Mouse (Mus musculus): ENCODE measurements at regions not wholly inside any gene's neighbourhood (a gene's known extent, or its start where the extent isn't known, plus 50 kb on each side); places are given as distances from the start of the nearest gene placed in this dataset.

- peak; percentile 63 for ATAC-seq (replicated peaks; ENCODE audit: low FRiP score, low TSS enrichment, poor library complexity, severe bottlenecking)
These were observed 86.8 kb upstream of the Gadd45a start for GRCm38 (mm10) chr6:67124089-67124488.

DNA sequence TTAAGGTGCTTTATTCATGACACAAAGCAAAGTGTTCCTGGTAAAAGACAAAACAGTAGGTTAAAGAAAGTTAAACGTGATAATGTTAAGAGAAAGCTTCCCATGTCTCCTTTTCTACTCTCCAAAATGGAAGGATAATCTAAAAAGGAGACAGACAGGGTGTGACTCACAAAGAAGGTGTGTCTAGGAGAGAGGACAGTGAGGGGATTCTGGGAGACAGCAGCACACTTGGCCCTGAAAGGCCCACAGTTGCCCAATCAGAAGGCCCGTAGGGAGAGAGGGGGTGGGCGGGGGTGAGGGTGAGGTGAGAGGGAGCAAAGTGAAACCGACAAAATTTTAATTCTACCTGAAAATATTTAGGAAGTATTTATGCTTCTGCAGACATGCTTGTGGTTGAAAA is 85.8 kb upstream of the Gadd45a start:
- ATAC-seq (replicated peaks; ENCODE audit: low FRiP score, low TSS enrichment, poor library complexity, severe bottlenecking) = no peak

GRCm38 (mm10) chr6:67116306-67116705 is 79.0 kb upstream of the Gadd45a start:
- no peak for ATAC-seq (replicated peaks; ENCODE audit: low FRiP score, low TSS enrichment, poor library complexity, severe bottlenecking)

DNA sequence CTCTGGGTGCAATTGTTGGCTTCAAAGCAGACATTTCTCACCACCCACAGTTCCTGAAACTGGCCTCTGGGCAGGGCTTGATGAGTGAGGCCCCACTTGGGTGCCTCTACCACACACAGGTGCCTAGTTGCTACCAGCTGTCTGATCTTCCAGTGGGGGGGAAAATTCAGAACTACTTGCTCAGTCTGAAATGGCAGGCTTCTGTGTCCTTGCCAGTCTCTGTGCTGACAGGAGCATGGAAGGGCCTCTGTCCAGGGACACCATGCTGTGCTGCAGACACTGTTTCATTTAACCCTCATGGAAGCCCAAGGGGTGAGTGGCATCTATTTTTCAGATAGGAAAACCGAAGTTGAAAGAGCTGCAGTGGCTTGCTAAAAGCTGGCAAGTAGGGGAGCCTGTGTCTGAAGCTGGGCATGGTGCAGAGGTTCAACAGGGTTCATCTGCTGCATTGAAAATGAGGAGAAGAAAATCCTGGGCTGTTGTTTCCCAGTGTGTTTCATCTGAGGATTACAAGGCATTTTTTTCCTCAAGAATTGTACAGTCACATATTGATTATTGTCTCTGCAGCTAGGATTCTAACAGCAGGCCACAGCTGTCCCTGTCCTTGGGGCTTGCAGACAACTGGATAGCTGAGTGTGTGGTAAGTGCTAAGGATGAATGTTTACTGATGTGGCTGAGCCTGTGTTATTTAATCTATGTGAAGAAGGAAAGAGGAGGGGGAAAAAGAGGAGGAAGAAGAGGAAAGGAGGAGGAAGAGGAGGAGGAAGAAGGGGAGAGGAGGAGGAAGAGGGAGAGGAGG is 78.4 kb upstream of the Gadd45a start:
- ATAC-seq (replicated peaks; ENCODE audit: low FRiP score, low TSS enrichment, poor library complexity, severe bottlenecking) = no peak

- ATAC-seq (replicated peaks; ENCODE audit: low FRiP score, low TSS enrichment, poor library complexity, severe bottlenecking) = no peak
These were observed 77.5 kb upstream of the Gadd45a start for GRCm38 (mm10) chr6:67114753-67115152.

DNA sequence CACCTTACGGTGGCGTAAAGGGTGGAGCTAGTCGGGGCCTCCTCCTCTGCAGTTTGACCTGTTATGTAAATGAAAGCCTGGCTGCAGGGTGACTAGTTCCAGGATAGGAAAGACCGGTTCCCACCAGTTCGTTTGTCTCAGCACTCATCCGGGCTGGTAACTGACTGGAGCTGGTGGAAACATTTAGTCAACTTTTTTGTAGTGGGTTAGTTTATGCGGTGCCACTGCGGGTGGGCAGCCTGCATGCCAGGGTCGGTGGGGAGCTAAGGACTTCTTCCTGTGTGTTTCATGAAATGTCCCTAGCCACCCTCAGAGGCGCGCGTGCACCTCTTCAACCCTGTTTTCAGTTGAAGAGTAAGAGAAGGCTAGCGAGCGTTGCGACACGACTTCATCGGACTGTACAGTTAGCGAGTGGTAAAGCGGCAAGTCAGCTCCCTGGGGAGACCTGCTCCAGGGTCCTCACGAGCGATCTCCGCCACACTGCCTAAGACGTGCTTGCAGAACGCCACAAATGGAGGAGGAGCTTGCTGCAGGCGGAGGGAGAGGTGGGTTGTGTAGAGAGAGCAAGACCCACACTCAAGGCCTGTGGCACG is 76.5 kb upstream of the Gadd45a start:
- ATAC-seq (replicated peaks; ENCODE audit: low FRiP score, low TSS enrichment, poor library complexity, severe bottlenecking) = no peak

GRCm38 (mm10) chr6:67113261-67113660 is 76.0 kb upstream of the Gadd45a start:
- ATAC-seq (replicated peaks; ENCODE audit: low FRiP score, low TSS enrichment, poor library complexity, severe bottlenecking) = no peak

GRCm38 (mm10) chr6:67112311-67112710 is 75.1 kb upstream of the Gadd45a start:
- ATAC-seq (replicated peaks; ENCODE audit: low FRiP score, low TSS enrichment, poor library complexity, severe bottlenecking) = no peak

DNA sequence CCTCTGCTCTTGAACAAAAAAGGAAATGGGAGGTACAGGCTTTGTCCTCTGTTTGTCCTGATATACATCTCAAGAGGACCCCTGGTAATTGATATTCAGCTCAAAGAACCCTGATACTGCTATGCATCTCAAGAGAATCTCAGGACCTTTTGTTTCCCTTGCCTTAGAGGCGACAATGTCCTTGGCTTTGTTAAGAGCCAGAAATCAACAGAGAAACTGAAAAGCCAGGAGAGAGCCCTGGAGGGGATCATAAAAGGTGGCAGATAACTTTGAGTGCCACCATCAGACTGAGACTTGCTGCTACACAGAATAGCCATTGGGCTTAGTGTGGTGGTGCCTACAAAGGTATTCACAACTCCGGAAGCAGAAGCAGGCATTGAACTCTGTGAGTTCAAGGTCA is 74.3 kb upstream of the Gadd45a start:
- ATAC-seq (replicated peaks; ENCODE audit: low FRiP score, low TSS enrichment, poor library complexity, severe bottlenecking) = no peak

DNA sequence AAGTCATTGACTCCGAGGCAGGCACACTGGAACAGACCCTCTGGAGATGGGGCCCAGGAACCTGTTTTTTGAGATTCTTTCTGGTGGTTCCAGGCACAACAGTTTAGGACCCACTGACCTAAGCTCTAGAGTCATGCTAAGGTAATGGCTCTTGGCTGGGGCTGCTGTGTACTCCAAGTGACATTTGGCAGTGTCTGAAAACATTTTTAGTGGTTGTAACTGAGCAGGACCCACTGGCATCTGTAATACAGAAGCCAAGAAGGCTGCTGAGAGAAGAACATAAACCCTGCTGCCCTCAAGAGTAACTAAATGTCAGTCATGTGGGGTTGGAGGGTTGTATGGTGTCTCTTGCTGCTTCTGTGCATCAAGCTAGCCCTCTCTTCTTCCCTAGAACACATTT is 73.1 kb upstream of the Gadd45a start:
- ATAC-seq (replicated peaks; ENCODE audit: low FRiP score, low TSS enrichment, poor library complexity, severe bottlenecking) = no peak

DNA sequence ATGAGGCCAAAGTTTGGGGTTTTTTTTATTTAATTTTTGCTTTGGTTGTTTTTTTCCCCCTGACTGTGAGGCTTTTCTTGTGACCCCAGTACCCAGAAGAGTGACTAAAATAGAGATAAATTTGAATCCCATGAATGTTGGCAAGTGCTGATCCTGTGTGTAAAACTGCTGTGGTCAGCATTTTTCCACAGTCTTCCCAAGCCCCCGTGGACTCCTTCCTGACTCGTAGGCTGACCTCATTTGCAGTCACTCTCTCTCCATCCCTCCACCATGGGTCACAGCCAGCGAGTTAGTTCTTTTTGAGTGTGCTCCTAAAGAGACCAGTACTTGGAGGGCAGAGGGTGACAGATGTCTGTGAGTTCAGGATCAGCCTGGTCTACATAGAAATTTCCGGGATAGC is 72.5 kb upstream of the Gadd45a start:
- ATAC-seq (replicated peaks; ENCODE audit: low FRiP score, low TSS enrichment, poor library complexity, severe bottlenecking) = no peak

- no peak for ATAC-seq (replicated peaks; ENCODE audit: low FRiP score, low TSS enrichment, poor library complexity, severe bottlenecking)
These were observed 70.3 kb upstream of the Gadd45a start for GRCm38 (mm10) chr6:67107517-67107916.

- ATAC-seq (replicated peaks; ENCODE audit: low FRiP score, low TSS enrichment, poor library complexity, severe bottlenecking) = no peak
These were observed 69.2 kb upstream of the Gadd45a start for GRCm38 (mm10) chr6:67106493-67106892.

DNA sequence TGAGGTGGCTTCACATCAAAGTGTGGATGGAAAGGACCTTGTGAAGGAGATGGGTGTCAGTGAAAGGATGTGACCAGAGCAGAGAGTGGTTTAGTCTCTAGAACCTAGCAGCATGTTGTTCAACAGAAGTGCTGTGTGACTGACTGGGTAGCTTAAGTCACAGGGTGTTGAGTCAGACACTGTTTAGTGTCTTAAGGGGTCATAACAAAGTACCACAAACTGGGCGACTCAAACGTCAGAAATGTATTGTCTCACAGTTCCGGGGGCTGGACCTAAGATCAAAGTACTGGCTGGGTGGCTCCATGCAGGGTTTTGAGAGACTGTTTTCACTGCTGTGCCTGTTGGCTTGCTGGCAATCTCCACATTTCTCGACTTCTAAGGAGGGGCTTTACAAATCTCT is 68.1 kb upstream of the Gadd45a start:
- no peak for ATAC-seq (replicated peaks; ENCODE audit: low FRiP score, low TSS enrichment, poor library complexity, severe bottlenecking)

DNA sequence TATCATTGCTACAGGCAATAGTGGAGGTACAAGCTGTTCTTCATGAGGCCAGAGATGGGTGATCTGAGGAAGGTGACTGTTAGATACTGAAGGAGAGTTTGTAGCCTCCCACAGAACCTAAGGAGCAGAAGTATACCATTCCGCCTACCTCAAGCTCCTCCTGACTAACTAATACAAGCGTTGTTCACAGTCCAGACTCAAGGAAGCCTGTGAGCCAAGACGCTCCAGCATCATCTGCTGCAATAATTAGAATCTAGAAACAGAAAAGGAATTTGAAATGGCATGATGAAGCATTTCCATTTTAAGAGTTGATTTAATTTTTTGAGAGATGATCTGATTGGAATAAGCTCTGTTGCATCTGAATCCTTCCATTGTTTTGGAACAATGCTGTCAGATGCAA is 66.9 kb upstream of the Gadd45a start:
- no peak for ATAC-seq (replicated peaks; ENCODE audit: low FRiP score, low TSS enrichment, poor library complexity, severe bottlenecking)

- peak; percentile 40; the same call in 1 of the 2 replicates for ATAC-seq (replicated peaks; ENCODE audit: low FRiP score, low TSS enrichment, poor library complexity, severe bottlenecking)
These were observed 65.4 kb upstream of the Gadd45a start for GRCm38 (mm10) chr6:67102541-67103134.

DNA sequence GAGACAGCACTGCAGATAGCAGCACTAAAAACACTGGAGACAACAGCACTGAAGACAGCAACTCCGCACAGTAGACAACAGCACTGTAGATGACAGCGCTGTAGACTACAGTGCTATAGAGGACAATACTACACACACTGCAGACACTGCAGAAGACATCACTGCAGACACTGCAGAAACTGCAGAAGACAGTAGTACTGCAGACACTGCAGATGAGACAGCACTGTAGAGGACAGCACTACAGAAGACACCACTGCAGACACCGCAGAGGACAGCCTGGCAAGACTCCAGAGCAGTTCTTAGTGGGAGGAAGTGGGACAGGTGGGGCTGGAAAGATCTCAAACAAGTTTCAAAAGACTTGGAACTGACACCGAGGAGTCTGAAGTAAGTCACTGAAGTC is 64.8 kb upstream of the Gadd45a start:
- peak; percentile 88 for ATAC-seq (replicated peaks; ENCODE audit: low FRiP score, low TSS enrichment, poor library complexity, severe bottlenecking)

GRCm38 (mm10) chr6:67094426-67094825 is 57.2 kb upstream of the Gadd45a start:
- no peak for ATAC-seq (replicated peaks; ENCODE audit: low FRiP score, low TSS enrichment, poor library complexity, severe bottlenecking)

DNA sequence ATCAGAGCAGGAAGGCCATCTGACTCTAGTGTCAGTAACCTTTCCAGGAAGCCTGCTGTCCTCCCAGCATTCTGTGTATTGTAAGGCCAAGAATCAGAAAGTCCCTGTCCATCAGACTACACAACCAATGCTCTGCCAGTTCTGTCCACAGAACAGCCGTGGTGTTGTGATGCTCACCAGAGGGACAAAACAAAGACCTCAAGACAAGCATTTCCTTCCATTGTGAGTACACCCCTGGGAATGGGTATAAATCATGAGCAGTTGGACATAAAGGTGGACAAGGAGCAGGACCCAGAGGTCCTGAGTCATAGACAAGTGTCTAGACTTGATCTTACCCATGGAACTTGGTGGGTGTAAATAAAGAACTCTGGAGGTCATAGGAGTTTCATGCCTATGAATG is 55.9 kb upstream of the Gadd45a start:
- ATAC-seq (replicated peaks; ENCODE audit: low FRiP score, low TSS enrichment, poor library complexity, severe bottlenecking) = no peak

GRCm38 (mm10) chr6:67090150-67090549 is 52.9 kb upstream of the Gadd45a start:
- ATAC-seq (replicated peaks; ENCODE audit: low FRiP score, low TSS enrichment, poor library complexity, severe bottlenecking) = no peak

Data from megakaryocyte-erythroid progenitor cell, adult 5-6 weeks (primary cell).